Mouse (Mus musculus) brain, embryonic 14.5 days (tissue): ENCODE measurements at regions not wholly inside any gene's neighbourhood (a gene's known extent, or its start where the extent isn't known, plus 50 kb on each side); places are given as distances from the start of the nearest gene placed in this dataset.

ENCODE experiments used
- CTCF ChIP-seq: fragments of 200-500 bp; IDR thresholded peaks from 2 replicates; pipeline ENCODE4 v1.5.1; 2012; ENCODE audit warnings: inconsistent platforms, mild to moderate bottlenecking, moderate library complexity, borderline replicate concordance; ENCODE audit not compliant: insufficient read depth, insufficient read length; ENCODE audit errors: extremely low read depth
- POLR2A ChIP-seq: fragments of 200-500 bp; IDR thresholded peaks from 2 replicates; pipeline ENCODE4 v1.6.1; 2012; ENCODE audit warnings: mild to moderate bottlenecking, inconsistent platforms, borderline replicate concordance; ENCODE audit not compliant: poor library complexity, insufficient read depth, insufficient read length, severe bottlenecking; ENCODE audit errors: extremely low read depth

GRCm38 (mm10) chr7:66523959-66524358, 96.6 kb upstream of the Aldh1a3 start:
- TF ChIP-seq CTCF (no peak), POLR2A (no peak)
